In genomic region chr5:64714710-64715109, GRCm38 (mm10) we compare ENCODE assay signal across 8 mouse cellular contexts.
DNase-seq lines count a peak whose midpoint lies in the region; ATAC-seq and TF ChIP-seq lines count a peak whose summit lies in the region.

No protein-coding gene starts in this region.

- no peak overlapping the region for H3K4me2 ChIP-seq in lung, embryonic 14.5 days
- H3K4me2 ChIP-seq in limb, embryonic 14.5 days (replicated peaks; ENCODE audit: low read depth, low read length, severe bottlenecking), result no peak overlapping the region

- H3K27ac ChIP-seq in lung, embryonic 14.5 days (ENCODE audit: low read depth), result no peak overlapping the region
- peak overlapping the region; percentile 77 for H3K27ac ChIP-seq in embryonic facial prominence, embryonic 10.5 days (replicated peaks)
- no peak overlapping the region for H3K27ac ChIP-seq in limb, embryonic 14.5 days (replicated peaks; ENCODE audit: low read depth, low read length)

- H3K36me3 ChIP-seq in lung, embryonic 14.5 days (ENCODE audit: insufficient read depth), result no peaks in the 10 kb centered on the region
- H3K36me3 ChIP-seq in embryonic facial prominence, embryonic 10.5 days (replicated peaks), result no peaks in the 10 kb centered on the region
- H3K36me3 ChIP-seq in limb, embryonic 14.5 days (ENCODE audit: control insufficient read depth, insufficient read depth, low read length), result no peaks in the 10 kb centered on the region

- no peaks in the 10 kb centered on the region for H3K9me3 ChIP-seq in lung, embryonic 14.5 days (ENCODE audit: low read depth, low read length)
- H3K9me3 ChIP-seq in embryonic facial prominence, embryonic 10.5 days, result 0 out of 2 replicates have a peak, but pooled peaks cover 3% of the 10 kb centered on the region
- no peaks in the 10 kb centered on the region for H3K9me3 ChIP-seq in limb, embryonic 14.5 days (ENCODE audit: control insufficient read depth, low read length)

- intact Hi-C loops in heart, postnatal 25 days (cut with DNase I), result loop anchor here (5.0 kb wide), 1 partner anchor 33 kb away; no protein-coding TSS in a partner anchor

- ATAC-seq in lung, embryonic 14.5 days (ENCODE audit: insufficient read depth), result 0 out of 2 replicates have a peak, but pooled peaks have one; percentile 44
- peak; percentile 81 for ATAC-seq in limb, embryonic 14.5 days (ENCODE audit: low FRiP score, low read depth)

- DNase-seq in lung, embryonic 14.5 days, result peak; percentile 45
- no peak for DNase-seq in lung, adult 18-20 months
- peak; percentile 59 for DNase-seq in embryonic facial prominence, embryonic 10.5 days (ENCODE audit: low spot score)
- DNase-seq in limb, embryonic 14.5 days (ENCODE audit: low spot score), result peak; percentile 59
- peak; percentile 53 to 74 for DNase-seq in spleen, postnatal 36 days (ENCODE audit: low spot score in 2 of 2)
- no peak for DNase-seq in adrenal gland, postnatal 36 days
- no peak for DNase-seq in kidney, postnatal 4 days
- no peak for DNase-seq in heart, postnatal 25 days (ENCODE audit: low spot score)

- no peaks in the 10 kb centered on the region for H3K4me1 ChIP-seq in lung, embryonic 14.5 days (ENCODE audit: insufficient read depth)
- peaks cover 16% of the 10 kb centered on the region for H3K4me1 ChIP-seq in embryonic facial prominence, embryonic 10.5 days
- H3K4me1 ChIP-seq in limb, embryonic 14.5 days (ENCODE audit: control insufficient read depth, insufficient read depth, low read length), result no peaks in the 10 kb centered on the region

- 69% methylated on average over 7 of the region's 7 CpGs for WGBS in lung, embryonic 14.5 days
- WGBS in embryonic facial prominence, embryonic 10.5 days, result 51% methylated on average over 7 of the region's 7 CpGs
- WGBS in limb, embryonic 14.5 days, result 73% methylated on average over 7 of the region's 7 CpGs

- H3K9ac ChIP-seq in lung, embryonic 14.5 days, result no peak overlapping the region
- no peak overlapping the region for H3K9ac ChIP-seq in limb, embryonic 14.5 days (ENCODE audit: low read depth, low read length, severe bottlenecking)

- no peak for TF ChIP-seq POLR2A in limb, embryonic 14.5 days (IDR thresholded peaks at IDR 0.05; ENCODE audit: borderline replicate concordance, extremely low read depth, insufficient read depth, insufficient read length)

- no peak overlapping the region for H3K4me3 ChIP-seq in lung, embryonic 14.5 days (ENCODE audit: low read depth, low read length)
- no peak overlapping the region for H3K4me3 ChIP-seq in embryonic facial prominence, embryonic 10.5 days
- H3K4me3 ChIP-seq in limb, embryonic 14.5 days (replicated peaks; ENCODE audit: low read length), result no peak overlapping the region

- H3K27me3 ChIP-seq in lung, embryonic 14.5 days (ENCODE audit: insufficient read depth, low read length), result no peaks in the 10 kb centered on the region
- no peaks in the 10 kb centered on the region for H3K27me3 ChIP-seq in embryonic facial prominence, embryonic 10.5 days (replicated peaks; ENCODE audit: low read depth, poor library complexity, severe bottlenecking)
- no peaks in the 10 kb centered on the region for H3K27me3 ChIP-seq in limb, embryonic 14.5 days (ENCODE audit: control insufficient read depth, insufficient read depth, low read length)

- TF ChIP-seq CTCF in lung, embryonic 14.5 days (IDR thresholded peaks at IDR 0.05; ENCODE audit: low read depth), result no peak

Comparison
In these comparisons a context has a peak if more than half of its experiments do, and no peak if none do; other contexts are left out.
1. DNase-seq: peak in lung, embryonic 14.5 days (single experiment), embryonic facial prominence, embryonic 10.5 days (single experiment), limb, embryonic 14.5 days (single experiment) and spleen, postnatal 36 days (2 of 2); none in lung, adult 18-20 months (0 of 2), adrenal gland, postnatal 36 days (0 of 2), kidney, postnatal 4 days (0 of 2) and heart, postnatal 25 days (single experiment).